Mouse (Mus musculus) ovary, postnatal 10 days (tissue): ENCODE data around the gene C2cd4a.

Source experiments
- DNase-seq: peaks from one replicate; pipeline ENCODE4 v3.0.0; 2022; ENCODE audit warnings: low spot score

The C2cd4a gene

GRCm38 (mm10) chr9:67787671-67788070, 44.5 kb downstream of the C2cd4a start:
- no peak for DNase-seq

- no peak for DNase-seq
Observed at GRCm38 (mm10) chr9:67786311-67786710, 45.8 kb downstream of the C2cd4a start.

- DNase-seq, result no peak
Observed at GRCm38 (mm10) chr9:67783925-67784324, 48.2 kb downstream of the C2cd4a start.

- DNase-seq, result no peak
Observed at GRCm38 (mm10) chr9:67783464-67783863, 48.7 kb downstream of the C2cd4a start.

GRCm38 (mm10) chr9:67782786-67783185, 49.3 kb downstream of the C2cd4a start:
- DNase-seq, result no peak
